Mouse (Mus musculus): ENCODE data around the gene Fbxo10. TPM values are rescaled to one million over a fixed set of nuclear protein-coding genes. Genes with fewer than 3 reads are reported as not detected.
A peak's percentile ranks its signal among the peaks of the same experiment; 100 is the strongest.
"Not testable (repeated sequence)": the region's sequence is repeated elsewhere in the genome, so short reads cannot be mapped to it uniquely, and the experiment has no call there.

Fbxo10 gene
- total RNA-seq, 2 experiments from 2014 or later = 5.5 to 7.1 TPM

DNA sequence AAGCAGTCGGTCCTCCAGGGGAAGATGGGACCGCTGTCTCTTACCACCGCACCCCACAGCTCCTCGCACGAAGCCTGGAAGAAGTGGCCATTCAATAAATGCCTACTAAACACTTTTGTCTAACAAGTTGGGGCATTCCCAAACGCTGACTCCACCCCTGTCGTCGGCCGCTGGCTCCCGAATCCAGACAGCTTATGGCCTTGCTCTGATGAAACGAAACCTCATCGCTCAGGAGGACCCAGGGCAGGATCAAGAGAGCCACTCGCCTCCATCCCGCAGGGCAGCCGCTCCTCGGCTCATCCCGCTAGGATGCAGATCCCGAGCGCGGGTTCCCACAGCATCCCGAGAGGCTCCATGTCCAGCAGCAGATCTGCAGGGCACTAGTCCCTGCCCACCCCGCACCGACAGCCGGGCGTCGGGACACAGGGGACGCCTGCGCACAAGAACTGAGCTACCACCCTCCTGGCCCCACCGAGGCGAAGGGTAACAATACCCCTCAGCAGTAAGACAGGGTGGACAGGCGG is 72.8 kb downstream of the Fbxo10 start:
- ATAC-seq (replicated peaks; ENCODE audit: low FRiP score, poor library complexity, severe bottlenecking) = peak; percentile 41

DNA sequence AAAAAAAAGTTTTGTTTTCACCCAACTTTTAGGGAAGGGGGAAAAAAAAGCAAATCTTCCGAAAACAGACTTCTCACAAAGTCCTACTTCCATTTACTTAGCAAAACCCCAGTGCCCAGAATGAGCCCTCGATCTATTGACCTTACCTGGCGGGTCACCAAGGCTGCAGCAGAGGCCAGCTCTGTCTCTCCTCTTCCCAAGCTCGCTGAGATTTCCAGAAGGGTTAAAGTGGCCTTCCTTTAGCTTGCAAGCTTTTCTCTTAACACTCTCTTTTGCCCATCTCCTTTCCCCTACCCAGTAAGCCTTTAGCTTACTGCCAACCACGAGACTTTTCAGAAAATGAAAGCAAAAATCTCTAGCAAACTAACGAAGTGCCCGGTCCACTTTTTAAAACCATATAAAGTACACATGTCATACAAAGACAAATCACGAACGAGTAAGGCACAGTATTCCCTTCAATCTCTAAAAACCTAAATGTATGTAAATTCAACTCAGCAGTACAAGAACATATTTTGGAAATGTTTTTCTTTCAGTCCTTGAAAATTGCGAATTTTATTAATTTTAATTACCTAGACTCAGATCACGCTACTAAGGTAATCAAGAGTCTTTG is 73.5 kb downstream of the Fbxo10 start:
- ATAC-seq (replicated peaks; ENCODE audit: low FRiP score, poor library complexity, severe bottlenecking) = no peak

DNA sequence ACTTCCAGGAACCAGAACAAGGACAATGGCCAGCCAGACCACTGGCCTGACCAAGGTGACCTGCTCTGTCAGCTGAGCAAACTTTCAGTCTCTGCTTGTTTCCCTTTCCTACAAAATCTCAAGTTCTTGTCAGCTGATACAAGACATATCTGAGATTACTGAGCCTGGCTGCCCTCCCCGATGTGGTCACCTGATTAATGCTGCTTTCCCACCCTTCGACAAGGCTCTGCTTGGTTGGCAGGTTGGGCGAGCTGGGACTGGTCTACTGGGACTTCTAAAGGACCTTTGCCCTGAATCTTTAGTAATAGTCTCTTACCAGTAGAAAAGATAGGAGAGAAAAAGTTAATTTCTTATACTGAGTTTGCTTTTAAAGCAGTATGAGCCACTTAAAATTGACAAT is 79.0 kb downstream of the Fbxo10 start:
- no peak for ATAC-seq (replicated peaks; ENCODE audit: low FRiP score, poor library complexity, severe bottlenecking)

DNA sequence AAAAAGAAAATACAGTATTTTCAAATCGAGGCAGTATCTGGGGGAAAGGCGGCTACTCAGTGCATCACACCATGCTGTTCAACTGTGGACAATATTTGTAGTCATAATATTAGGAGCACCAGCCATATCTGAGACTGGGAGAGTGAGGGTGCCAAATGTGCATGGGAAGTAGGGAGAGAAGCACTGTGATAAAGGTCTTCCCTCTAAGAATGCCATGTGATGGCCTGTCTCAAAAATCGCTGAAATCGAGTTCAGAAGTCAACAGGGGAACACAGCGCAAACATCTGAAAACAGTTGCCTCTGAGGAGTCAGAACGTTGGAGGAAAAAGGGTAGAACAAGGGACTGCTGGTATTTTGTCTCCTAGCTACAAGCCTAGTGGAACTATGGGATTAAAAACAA is 84.4 kb downstream of the Fbxo10 start:
- no peak for ATAC-seq (replicated peaks; ENCODE audit: low FRiP score, poor library complexity, severe bottlenecking)

DNA sequence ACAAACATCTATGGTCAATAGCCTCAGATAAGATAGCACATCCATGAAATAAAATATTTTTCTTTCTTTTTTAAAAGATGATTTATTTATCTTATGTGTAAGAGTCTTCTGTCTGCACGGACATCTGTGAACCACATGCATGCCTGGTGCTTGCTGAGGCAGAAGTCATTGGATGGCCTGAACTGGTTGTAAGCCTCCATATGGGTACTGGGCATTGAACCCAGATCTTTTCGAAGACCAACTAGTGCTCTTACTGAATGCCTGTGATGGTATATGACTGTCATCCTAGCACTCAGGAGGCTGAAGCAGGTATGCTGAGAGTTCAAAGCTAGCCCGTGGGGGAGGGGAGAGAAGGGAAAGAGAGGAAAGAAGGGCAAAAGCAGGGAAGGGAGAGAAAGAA is 86.3 kb downstream of the Fbxo10 start:
- no peak for ATAC-seq (replicated peaks; ENCODE audit: low FRiP score, poor library complexity, severe bottlenecking)

DNA sequence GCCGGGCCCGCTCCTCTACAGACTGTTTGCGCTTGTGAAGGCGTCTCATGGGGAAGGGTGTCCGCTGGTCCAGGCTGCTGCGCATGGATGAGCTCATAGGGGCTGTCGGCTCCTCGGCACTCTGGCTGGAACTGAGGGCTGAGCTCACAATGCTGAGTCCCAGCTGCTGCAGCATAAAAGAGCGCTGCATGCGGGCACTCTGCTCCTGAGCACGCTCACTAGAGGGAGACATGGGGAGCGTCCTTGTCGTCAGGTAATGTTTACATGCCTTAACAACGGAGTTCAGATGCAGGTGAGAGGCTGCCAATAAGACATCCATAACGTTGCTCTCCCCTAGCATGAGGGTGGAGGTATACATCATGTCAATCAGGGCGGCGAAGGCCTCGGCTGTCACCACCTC is 89.6 kb downstream of the Fbxo10 start:
- ATAC-seq (replicated peaks; ENCODE audit: low FRiP score, poor library complexity, severe bottlenecking) = no peak

DNA sequence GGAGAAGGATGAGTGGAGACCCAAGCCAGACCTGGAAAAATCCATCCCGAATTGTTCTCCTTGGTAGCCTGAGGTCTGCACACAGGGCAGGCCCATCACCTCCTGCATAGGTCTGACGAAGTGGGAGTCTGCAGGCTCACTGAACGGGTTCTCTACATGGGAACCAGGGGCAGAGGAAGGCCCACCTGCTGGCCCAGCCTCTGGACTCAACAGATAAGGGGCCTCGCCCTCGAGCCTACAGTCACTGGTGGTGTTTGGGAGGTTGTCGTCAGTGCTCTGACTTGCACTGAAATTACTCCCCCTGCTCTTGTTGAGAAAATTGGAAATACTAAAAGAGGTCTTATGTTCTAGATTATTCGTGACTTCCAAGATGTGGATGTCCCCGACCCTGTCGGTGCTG is 90.6 kb downstream of the Fbxo10 start:
- ATAC-seq (replicated peaks; ENCODE audit: low FRiP score, poor library complexity, severe bottlenecking) = peak; percentile 95

DNA sequence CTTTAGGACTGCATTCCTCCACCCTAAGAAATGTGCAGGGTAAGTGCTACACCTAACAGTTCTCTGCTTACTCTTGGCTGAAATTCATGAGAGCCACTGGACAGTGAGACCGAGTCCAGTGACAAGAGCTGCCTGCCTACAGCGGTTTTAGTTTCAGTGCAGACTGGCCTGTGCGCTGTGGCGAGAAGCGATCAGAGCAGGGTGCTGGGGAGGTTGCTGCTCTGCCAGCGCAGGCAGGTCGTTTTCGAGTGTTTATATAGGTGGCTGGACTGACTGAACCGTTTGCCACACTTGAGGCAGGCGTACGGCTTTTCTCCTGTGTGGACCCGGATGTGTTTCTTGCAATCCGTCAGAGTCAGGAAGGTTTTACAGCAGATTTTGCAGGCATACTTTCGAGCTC is 91.2 kb downstream of the Fbxo10 start:
- not testable (repeated sequence) for ATAC-seq (replicated peaks; ENCODE audit: low FRiP score, poor library complexity, severe bottlenecking)

DNA sequence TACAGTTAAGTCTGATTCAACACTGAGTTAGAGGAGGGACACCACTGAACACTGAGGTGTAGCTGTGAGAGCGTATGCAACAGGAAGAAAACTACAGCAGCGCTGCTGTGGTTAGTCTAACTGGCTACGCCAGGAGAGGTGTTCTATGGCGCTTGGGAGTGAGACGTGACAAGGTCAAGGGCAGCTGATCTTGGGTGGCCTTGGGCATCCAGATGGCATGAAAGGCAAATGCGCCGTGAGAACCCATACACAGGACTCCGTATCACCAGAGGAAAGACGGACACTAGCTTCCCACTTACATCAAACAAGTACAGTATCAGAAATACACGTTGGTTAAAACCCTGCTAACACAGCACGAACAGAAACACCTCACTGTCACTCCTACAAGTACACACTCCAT is 92.1 kb downstream of the Fbxo10 start:
- not testable (repeated sequence) for ATAC-seq (replicated peaks; ENCODE audit: low FRiP score, poor library complexity, severe bottlenecking)

DNA sequence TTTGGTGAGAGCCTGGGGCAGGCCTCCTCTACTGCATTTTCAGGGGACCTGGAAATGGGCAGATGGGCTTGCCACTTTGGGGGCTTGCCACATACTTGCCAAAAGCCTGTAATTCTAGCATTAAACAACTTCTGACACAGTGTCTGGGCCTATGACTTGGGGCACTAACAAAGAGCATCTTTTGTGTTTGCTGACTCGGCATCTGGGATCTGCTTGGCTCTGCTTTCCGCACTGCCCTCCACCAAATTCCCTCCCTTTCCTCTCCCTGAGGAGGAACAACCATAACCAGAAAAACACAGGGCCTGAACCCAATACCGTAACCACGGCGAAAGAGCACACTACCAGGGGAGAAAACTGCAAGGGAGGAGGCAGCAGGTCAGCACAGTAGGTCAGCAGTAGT is 93.8 kb downstream of the Fbxo10 start:
- no peak for ATAC-seq (replicated peaks; ENCODE audit: low FRiP score, poor library complexity, severe bottlenecking)

Other genes with a start within 250 kb of the Fbxo10 start
- 4.2 and 8.4 TPM in 2 replicates for gene Grhpr, start 103.2 kb downstream of the Fbxo10 start, total RNA-seq (2015; ENCODE audit: low replicate concordance)
- gene Grhpr, start 103.2 kb downstream of the Fbxo10 start, total RNA-seq (2017; ENCODE audit: low replicate concordance) = 1.4 and 6.0 TPM in 2 replicates
- gene Zbtb5, start 72.2 kb downstream of the Fbxo10 start, total RNA-seq (2015; ENCODE audit: low replicate concordance) = 7.5 and 7.7 TPM in 2 replicates
- gene Zbtb5, start 72.2 kb downstream of the Fbxo10 start, total RNA-seq (2017; ENCODE audit: low replicate concordance) = 9.4 and 10.0 TPM in 2 replicates
- gene Polr1e, start 66.0 kb downstream of the Fbxo10 start, total RNA-seq (2015; ENCODE audit: low replicate concordance) = 10.4 and 17.9 TPM in 2 replicates
- gene Polr1e, start 66.0 kb downstream of the Fbxo10 start, total RNA-seq (2017; ENCODE audit: low replicate concordance) = 8.1 and 9.8 TPM in 2 replicates
- gene Tomm5, start 23.5 kb upstream of the Fbxo10 start, total RNA-seq (2015; ENCODE audit: low replicate concordance) = 27.6 and 42.7 TPM in 2 replicates
- 14.1 and 28.4 TPM in 2 replicates for gene Tomm5, start 23.5 kb upstream of the Fbxo10 start, total RNA-seq (2017; ENCODE audit: low replicate concordance)
- gene Frmpd1, start 100.3 kb upstream of the Fbxo10 start, total RNA-seq (2015; ENCODE audit: low replicate concordance) = not detected in 2 replicates
- not detected in 2 replicates for gene Frmpd1, start 100.3 kb upstream of the Fbxo10 start, total RNA-seq (2017; ENCODE audit: low replicate concordance)
- 9.0 and 10.7 TPM in 2 replicates for gene Trmt10b, start 212.5 kb upstream of the Fbxo10 start, total RNA-seq (2015; ENCODE audit: low replicate concordance)
- gene Trmt10b, start 212.5 kb upstream of the Fbxo10 start, total RNA-seq (2017; ENCODE audit: low replicate concordance) = 3.6 and 5.7 TPM in 2 replicates